Mouse (Mus musculus): ENCODE data around the gene Yipf3.

DNA sequence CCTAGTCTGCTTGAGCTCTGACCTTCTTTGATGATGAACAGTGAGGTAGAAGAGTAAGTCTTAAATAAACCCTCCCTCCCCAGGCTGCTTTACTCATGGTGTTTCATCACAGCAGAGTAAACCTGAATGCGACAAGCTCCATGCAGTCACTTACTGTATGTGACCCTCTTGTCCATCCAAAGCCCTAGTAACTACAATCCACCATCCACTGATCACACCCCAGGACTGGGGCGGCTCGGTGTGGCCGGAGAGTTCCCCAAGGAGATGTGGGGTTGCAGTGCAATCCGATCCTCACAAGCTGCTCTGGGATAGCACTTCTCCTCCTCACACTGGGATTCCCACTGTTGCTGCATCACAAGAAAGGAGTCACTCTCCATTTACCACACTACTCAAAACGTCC, 26.6 kb downstream of the Yipf3 start:
- TF ChIP-seq CTCF (IDR thresholded peaks at IDR 0.05; ENCODE audit: low read depth) (no peak), EP300 (IDR thresholded peaks at IDR 0.05; ENCODE audit: low read depth) (no peak)
